Mouse (Mus musculus): ENCODE measurements around the gene Efcab14. TPM values are rescaled to one million over a fixed set of nuclear protein-coding genes. Genes with fewer than 3 reads are reported as not detected.

Gene Efcab14
- 20.0 and 20.4 TPM in 2 replicates for polyA plus RNA-seq (2015; fragmentation: Nextera tagmentation; extraction: Ambion mirVana)

GRCm38 (mm10) chr4:115737551-115738041 lies at the start of gene Efcab14:
TSS of gene Efcab14 (plus strand) at chr4:115737744.

GRCm38 (mm10) chr4:115780918-115781317 lies 43.4 kb downstream of the Efcab14 start, which contains the start of gene Tex38:
TSS of gene Tex38 (minus strand) at chr4:115781018.

DNA sequence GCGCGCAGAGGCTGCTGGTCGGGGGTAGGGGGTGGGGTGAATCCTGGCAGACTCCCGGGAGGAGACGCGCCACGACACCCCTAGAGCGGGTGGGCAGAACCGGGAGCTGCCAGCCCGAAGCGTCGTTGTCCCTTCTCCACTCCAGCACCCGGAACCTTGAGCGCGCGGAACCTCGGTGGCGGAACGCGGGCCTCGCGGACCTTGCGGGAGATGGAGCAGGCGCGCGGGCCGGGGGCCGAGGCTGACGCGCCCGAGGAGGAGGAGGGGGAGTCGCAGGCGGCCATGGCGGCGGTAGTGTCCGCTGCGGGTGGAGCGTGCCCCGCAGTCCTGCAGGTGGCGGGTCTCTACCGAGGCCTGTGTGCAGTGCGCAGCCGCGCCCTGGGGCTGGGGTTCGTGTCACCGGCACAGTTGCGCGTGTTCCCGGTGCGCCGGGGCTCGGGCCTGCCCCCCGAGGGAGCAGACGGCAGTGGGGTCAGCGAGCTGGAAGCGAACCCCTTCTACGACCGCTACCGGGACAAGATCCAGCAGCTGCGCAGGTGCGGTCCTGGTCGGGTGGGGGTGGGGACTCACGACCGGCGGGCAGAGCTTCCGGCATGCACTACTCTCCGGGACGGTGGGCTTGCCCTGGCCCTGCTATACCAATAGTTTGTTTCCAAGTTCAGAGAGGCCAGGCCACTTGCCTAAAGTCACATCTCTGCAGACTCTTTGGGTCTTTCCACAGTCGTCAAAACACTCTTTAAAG lies 47.4 kb downstream of the Efcab14 start, which contains the start of gene Atpaf1:
Atpaf1 (plus strand) TSS at position 44 of the 742 bp plus-strand sequence.

Other genes with a start within 250 kb of the Efcab14 start
- gene Cyp4a14, start 241.6 kb upstream of the Efcab14 start, polyA plus RNA-seq (2015; fragmentation: Nextera tagmentation; extraction: Ambion mirVana): 0.18 TPM in 1 of 2 replicates, not detected in the other
- gene Cyp4a10, start 219.5 kb upstream of the Efcab14 start, polyA plus RNA-seq (2015; fragmentation: Nextera tagmentation; extraction: Ambion mirVana): 0.25 TPM in 1 of 2 replicates, not detected in the other
- not detected in 2 replicates for gene Cyp4a31, start 174.1 kb upstream of the Efcab14 start, polyA plus RNA-seq (2015; fragmentation: Nextera tagmentation; extraction: Ambion mirVana)
- not detected in 2 replicates for gene Cyp4a32, start 136.8 kb upstream of the Efcab14 start, polyA plus RNA-seq (2015; fragmentation: Nextera tagmentation; extraction: Ambion mirVana)
- 0.98 and 2.1 TPM in 2 replicates for gene Cyp4b1, start 90.0 kb upstream of the Efcab14 start, polyA plus RNA-seq (2015; fragmentation: Nextera tagmentation; extraction: Ambion mirVana)
- gene Tex38, start 43.3 kb downstream of the Efcab14 start, polyA plus RNA-seq (2015; fragmentation: Nextera tagmentation; extraction: Ambion mirVana): 0.19 and 0.70 TPM in 2 replicates
- gene Atpaf1, start 47.1 kb downstream of the Efcab14 start, polyA plus RNA-seq (2015; fragmentation: Nextera tagmentation; extraction: Ambion mirVana): 45.7 and 52.1 TPM in 2 replicates
- 4.8 and 7.3 TPM in 2 replicates for gene Mob3c, start 90.3 kb downstream of the Efcab14 start, polyA plus RNA-seq (2015; fragmentation: Nextera tagmentation; extraction: Ambion mirVana)
- 24.3 and 25.2 TPM in 2 replicates for gene Mknk1, start 101.5 kb downstream of the Efcab14 start, polyA plus RNA-seq (2015; fragmentation: Nextera tagmentation; extraction: Ambion mirVana)
- 0.36 and 0.41 TPM in 2 replicates for gene Kncn, start 146.7 kb downstream of the Efcab14 start, polyA plus RNA-seq (2015; fragmentation: Nextera tagmentation; extraction: Ambion mirVana)
- 0.89 and 1.5 TPM in 2 replicates for gene 6430628N08Rik, start 152.9 kb downstream of the Efcab14 start, polyA plus RNA-seq (2015; fragmentation: Nextera tagmentation; extraction: Ambion mirVana)
- 0.65 and 0.90 TPM in 2 replicates for gene Dmbx1, start 202.2 kb downstream of the Efcab14 start, polyA plus RNA-seq (2015; fragmentation: Nextera tagmentation; extraction: Ambion mirVana)

Data from neural tube, postnatal 0 days (tissue).